Mouse (Mus musculus): ENCODE results near the gene Pvr.
"Not testable (repeated sequence)": the region's sequence is repeated elsewhere in the genome, so short reads cannot be mapped to it uniquely, and the experiment has no call there.

The Pvr gene

DNA sequence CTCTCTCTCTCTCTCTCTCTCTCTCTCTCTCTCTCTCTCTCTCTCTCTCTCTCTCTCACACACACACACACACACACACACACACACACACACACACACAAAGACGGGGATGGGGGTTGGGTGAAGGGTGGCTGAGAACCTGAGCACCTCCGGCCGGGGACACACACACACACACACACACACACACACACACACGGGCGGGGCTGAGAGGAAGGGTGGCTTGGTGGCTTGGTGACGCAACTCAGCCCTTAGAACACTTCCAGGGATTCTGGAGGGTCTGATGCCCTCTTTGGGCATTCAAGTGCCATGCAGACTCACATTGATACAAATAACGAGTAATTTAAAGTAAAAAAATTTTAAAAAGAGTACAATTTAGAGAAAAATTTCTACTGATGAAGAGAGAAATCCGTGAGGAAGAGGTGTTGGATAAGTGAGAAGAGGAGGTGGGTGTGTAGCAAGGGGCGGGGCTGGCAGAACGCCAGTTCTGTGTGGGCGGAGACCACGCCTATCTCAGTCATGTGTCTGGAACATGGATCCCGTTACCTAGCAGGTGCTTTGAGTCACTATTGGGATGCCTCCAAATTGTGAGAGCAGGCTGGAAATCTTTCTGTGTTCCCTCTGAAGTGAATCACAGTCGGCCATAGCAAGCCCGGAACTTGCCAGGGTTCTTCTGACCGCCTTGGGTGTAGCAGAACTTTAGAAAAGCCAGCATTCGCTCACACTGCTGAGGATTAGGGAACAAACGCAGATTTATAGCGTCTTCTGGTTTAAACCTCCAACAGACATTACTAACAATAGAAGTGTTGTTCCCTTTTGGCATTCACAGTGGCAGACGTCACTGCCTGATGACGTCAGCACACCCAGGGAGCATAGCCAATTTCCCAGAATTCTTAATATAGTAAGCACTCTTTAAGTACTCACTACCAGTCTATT, 12.2 kb upstream of the Pvr start:
- peak; percentile 39 for DNase-seq (ENCODE audit: low spot score)

DNA sequence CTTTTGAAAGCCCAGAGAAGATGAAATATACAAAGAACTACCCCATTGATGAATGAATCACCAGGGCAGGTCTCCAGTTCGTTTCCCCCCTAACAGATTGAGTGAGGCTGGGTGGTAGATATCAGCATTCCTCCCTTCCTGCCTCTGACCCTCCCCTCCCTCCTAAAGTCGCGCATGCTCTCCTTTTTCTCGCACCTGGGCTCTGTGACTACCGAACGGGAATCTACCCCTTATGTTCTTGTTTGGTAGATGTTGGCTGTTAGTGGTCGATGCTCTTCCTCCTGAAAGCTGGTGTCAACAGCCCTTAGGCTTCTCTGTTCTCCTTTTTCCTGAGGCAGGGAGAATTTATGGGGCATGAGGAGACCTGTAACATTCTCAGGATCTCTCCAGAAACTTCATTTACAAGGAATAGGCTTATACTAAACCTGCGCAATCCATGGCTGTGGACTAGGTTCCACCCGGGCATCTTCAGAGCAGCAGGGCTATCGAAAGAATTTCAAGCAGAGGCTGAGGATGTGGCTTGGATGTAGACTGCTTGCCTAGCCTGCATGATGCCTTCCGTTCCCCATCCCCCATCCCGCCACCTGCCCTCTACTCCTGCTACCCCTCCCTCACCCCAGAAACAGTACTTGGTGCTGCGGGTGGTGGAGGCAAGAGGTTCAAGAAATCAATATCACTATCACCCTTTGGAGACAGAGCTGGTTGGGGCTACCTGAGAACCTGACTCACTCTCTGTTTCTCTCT, 11.3 kb upstream of the Pvr start:
- no peak for DNase-seq (ENCODE audit: low spot score)

DNA sequence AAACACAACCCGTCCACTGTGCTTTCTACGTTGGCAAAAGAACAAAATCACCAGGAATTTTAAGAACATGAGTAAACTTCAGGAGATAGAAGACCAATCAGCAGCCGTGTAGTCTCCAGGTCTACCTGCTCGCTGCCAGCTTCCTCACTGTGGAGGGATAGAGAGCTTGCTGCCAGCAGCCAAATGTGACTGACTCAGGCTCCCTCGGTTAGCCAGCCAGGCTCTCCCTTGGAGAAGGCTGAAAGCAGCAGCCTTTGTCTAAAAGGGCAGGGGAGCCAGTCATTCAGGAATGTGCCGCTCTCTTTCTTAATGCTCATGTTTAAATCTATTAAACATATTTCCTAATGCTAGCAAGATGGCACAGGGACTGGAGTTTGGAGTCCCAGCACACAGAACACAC, 9.5 kb upstream of the Pvr start:
- not testable (repeated sequence) for DNase-seq (ENCODE audit: low spot score)

DNA sequence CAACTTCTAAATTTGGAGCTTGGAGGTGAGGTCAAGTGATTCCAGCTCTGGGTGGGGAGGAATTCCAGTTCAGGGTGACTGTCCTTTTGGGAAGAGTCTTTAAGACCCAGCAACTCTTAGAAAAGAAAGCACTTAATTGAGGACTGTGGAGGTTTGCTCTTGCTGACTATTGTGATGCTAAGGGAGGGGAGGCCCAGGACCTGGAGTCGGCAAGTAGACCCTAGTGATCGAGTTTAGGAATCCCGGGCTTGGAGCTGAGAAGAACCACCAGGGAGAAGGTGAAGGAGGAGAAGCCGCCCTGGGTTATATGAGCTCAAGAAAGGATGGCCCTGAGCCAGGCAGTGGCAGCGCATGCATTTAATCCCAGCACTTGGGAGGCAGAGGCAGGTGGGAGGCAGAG, 7.5 kb upstream of the Pvr start:
- no peak for DNase-seq (ENCODE audit: low spot score)

DNA sequence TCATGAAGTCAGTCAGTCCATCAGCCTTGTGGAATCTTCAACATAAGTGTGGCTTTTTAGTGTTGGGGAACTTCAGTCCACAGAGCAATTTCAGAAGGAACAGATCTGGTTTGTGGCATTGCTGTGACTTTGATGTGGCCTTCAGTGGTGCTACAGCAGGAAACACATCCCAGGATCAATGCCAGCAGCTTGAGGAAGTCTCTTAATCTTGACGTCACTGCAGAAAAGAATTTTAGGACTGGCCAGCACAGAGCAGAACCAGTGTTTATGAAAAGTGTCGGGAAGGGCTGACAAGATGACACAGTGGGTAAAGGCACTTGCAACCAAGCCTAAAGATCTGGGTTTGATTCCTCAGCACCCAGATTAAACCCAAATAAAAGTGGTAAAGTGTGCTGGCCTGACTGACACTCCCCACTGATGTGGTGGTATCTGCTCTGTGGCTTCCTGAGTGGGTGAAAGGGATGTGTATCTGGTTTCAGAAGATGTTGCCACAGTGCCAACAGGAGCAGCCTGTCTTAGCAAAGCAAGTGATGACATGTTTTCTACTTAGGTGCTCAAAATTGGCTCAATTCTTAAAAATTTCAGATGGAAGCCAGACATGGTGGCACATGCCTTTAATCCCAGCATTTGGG, 6.0 kb upstream of the Pvr start:
- DNase-seq (ENCODE audit: low spot score): no peak

DNA sequence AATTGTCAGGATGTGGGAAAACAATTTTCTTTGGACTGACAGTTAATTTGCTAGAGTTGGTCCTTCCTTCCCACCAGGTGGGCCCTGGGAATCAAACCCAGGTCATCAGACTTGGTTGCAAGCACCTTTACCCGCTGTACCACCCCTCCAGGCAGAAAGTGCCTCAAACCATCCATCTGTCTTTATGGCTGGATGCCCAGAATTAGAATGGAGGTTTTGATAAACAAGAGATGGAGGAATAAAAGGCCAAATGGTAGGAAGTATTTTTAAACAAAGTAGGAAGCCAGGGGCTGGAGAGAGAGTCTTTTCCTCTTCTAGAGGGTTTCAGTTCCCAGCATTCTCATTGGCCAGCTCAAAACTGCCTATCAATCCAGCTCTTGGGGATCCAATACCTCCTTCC, 4.4 kb upstream of the Pvr start:
- DNase-seq (ENCODE audit: low spot score): no peak

DNA sequence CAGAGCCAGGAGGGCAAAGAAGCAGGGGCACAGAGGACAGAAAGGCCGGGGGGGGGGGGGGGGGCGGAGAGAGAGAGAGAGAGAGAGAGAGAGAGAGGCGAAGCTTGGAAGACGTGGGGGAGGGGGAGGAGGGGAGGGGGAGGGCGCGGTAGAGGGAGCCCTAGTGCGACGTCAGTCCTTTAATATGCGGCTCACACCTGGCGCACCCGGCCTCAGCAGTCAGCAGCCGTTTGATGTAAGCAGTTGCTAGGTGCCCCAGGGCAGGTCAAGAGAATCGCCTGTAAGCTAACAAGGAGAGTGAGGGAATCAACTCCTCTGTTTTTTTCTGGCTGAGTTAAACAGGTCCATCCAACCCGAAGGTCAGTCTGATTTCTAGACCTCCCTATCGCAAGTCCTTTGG, 2.8 kb upstream of the Pvr start:
- DNase-seq (ENCODE audit: low spot score): no peak

DNA sequence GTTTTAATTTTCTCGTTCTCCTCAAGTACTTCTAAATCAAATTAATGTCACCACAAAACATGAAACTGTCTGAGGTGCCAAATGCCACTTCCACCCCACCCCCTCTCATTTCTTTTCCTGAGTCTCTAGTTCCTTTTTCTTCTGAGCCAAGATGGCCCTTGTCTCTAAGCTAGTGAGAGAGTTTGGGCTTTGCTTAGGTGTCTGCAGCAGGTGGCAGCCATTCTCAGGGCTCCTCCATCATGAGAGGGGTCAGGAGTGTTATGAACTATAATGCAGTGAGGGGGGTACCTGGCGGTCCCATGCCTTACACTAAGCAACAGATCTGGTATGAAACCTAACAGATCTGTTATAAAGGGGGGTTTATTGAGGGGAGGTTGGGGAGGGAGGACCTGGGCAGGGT, 2.4 kb upstream of the Pvr start:
- DNase-seq (ENCODE audit: low spot score): no peak

DNA sequence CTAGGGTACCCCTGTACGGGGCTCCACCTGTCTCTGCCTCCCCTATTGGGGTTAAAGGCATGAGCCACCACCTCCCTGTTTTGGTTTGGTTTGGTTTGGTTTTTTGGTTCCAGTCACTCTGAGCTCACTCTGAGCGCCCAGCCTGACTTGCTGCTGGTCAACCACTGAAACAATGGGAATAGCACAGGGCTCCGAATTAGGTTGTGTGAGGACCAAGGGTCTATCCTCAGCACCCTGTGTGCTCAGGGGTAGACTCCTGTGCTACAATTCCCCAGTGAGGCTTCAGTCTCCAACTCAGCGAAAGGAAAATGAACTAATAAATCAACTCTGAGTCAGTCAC, 824 bp downstream of the Pvr start:
- DNase-seq (ENCODE audit: low spot score): no peak

DNA sequence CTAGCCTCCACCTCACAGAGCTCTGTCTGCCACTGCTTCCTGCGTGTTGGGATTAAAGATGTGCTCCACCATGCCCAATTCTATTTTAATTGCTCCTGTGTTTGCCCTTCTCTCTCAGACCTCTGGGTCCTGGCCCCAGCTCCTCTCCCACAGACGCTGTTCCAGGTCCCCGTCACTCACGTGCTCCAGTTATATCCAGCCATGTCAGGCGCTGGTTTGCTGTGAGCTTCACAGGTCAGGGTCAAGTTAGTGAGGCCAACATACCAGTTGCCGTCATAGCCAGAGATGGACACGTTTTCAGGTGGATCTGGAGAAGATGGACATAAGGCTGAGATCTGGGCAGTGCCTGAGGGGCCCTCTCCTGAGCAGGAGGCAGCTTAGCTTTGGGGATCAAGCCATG, 6.4 kb downstream of the Pvr start:
- DNase-seq (ENCODE audit: low spot score): no peak

DNA sequence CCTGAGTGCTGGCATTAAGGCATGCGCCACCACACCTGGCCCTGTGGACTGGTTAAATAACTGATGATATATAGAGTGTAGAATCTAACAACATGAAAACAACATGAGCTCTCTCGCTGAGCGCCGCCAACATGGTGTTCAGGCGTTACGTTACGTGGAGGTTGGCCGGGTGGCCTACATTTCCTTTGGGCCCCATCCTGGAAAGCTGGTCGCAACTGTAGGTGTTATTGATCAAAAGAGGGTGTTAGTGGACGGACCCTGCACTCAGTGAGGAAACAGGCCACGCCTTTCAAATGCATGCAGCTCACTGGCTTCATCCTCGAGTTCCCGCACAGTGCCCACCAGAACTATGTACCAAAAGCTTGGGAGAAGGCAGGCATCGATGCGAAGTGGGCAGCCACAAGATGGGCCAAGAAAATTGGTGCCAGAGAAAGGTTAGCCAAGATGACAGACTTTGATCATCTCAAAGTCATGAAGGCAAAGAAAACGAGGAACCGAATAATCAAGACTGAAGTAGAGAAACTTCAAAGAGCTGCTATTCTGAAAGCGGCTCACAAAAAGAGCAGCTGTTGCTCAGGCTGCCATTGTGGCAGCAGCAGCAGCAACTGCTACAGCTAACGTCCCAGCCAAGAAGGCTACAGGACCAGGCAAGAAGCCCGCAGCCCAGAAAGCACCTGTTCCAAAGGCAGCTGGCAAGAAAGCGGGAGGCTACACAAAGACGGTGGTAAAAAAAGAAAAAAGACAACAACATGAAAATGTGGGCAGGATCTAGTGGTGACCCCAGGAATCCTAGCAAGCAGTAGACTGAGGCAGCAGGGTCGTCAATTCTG, 9.1 kb downstream of the Pvr start:
- DNase-seq (ENCODE audit: low spot score): no peak

DNA sequence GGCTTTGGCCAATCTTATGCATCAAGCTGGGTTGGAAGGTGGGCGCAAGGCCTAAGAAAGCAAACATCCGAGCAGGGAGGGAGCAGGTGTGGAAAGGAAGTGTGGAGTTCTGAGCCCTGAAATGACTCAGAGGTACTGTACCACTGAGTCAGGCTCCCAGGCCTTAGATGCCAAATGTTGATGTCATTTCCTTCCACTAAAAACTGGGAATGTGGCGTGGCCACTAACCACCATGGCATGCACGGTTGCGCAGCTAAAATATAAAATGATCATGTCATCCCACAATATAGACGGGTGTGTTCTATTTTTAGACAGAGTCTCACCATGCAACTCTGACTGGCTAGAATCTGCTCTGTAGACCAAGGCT, 9.7 kb downstream of the Pvr start:
- no peak for DNase-seq (ENCODE audit: low spot score)

DNA sequence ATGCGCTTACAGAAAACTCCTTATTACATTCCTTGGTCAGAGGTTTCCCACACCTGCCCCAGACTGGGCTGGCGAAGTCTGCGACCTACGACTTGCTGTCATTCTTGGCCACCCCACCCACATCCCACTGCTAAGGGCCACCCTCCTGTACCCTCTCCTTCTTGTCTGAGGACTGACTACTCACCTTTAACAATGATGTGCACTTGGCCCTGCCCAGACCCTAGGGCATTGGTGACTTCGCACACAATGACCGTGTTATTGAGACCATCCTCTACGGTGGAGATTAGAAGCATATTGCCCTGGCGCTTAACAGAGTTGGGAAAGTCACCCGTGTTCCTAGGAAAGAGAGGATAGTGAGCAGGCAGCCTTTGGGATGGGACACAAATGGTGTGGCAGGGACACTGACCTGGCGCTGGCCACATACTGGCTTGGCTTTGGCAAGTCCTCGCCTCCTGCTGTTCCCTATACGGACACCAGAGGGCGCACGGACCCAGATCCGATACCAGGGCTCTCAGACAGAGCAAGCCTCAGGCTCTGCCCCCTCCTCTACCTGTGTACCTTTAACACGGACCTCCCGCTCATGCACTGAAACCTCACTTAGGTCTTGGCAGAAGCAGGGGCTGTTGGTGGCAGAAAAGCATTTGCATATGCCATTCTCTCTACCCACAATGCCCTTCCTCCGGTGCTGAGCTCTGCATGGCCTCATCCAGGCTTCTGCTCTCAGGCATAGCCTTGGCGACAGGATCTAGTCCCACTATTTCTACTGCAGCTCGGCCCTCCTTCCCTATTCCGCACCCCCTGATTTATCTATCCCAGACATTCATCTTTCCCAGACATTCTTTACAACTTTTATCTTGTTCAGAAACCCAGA, 10.3 kb downstream of the Pvr start:
- DNase-seq (ENCODE audit: low spot score): peak; percentile 72

DNA sequence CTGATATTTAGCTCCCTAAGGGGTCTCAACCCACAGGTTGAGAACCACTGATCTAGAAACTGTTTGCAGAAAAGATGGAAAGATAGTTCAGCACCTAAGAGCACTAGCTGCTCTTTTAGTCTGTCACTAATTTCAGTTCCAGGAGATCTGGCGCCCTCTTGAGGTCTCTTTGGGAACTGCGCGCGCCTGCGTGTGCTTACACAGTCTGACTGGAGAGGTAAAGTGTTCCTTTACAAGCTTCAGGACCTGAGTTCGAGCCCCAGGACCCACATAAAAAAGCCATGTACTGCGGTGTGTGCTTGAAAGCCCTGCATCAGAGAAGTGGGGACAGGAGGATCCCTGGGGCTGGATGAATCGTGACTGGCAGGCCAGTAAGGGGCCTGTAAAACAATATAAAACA, 31.1 kb downstream of the Pvr start:
- DNase-seq (ENCODE audit: low spot score): peak; percentile 30

DNA sequence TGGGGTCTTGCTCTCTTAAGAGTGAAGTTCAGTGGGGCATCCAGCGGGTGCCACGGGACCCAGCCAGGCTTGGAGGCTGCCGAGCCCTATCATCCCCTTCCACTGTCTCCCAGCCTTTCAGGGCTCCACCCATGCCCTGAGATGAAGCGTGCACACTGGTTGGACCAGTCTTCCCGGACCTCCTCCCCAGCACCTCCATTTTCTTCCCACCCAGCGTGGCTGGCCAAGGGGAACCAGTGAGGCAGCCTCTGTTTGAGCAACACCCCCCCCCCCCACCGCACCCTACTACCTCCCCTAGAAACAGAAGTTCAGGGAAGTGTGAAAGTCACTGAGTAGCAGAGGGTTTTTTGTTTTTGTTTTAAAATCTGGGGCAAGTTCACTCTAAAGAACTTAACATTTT, 33.1 kb downstream of the Pvr start, which contains the start of gene Ceacam19:
Gene Ceacam19 (minus strand): TSS at position 117 of the 400 bp plus-strand sequence.
- no peak for DNase-seq (ENCODE audit: low spot score)

DNA sequence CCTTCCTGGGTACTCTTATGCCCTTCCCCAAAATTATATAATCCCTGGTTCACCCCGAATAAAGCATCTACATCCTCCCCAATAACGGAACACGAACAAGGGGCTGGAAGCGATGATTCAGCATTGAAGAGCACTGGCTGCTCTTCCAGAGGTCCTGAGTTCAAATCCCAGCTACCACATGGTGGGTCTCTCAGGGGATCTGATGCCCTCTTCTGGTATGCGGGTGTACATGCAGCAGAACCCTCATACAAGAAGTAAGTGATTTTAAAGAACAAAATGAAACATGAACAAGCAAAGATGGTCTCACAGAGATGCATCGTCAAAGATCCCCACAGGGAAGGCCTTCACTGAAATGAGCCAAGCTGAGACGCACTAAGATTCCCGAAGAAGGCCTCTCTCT, 40.2 kb downstream of the Pvr start:
- no peak for DNase-seq (ENCODE audit: low spot score)

DNA sequence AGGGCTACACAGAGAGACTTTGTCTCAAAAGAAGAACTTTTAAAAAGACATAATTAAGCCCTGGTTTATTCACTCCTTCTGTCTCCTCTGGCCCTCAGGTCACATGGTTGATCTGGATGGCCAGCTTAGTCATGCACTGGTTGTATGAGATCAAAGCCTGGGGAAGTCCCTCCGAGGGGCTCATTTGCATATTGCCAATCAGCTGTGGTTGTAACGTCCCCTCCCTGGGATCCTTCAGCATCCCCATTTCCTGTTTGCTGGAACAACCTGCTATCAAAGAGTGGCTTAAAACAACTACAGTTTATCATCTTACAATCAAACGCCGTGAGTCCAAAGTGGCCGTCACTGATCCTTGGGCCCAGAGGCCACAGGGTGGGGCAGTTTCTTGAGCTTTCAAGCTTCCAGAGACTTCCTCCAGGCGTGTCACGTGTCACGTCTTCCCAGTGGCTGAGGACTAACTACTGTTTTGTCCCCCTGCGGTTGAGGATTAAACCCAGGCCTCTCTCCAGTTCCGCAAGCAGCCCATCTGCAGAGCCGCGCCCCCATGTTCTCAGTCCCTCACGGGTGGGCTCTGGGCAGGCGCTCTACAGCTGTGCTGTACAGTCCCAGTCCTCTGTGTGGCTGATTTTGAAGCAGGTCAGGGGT, 44.1 kb downstream of the Pvr start:
- no peak for DNase-seq (ENCODE audit: low spot score)

DNA sequence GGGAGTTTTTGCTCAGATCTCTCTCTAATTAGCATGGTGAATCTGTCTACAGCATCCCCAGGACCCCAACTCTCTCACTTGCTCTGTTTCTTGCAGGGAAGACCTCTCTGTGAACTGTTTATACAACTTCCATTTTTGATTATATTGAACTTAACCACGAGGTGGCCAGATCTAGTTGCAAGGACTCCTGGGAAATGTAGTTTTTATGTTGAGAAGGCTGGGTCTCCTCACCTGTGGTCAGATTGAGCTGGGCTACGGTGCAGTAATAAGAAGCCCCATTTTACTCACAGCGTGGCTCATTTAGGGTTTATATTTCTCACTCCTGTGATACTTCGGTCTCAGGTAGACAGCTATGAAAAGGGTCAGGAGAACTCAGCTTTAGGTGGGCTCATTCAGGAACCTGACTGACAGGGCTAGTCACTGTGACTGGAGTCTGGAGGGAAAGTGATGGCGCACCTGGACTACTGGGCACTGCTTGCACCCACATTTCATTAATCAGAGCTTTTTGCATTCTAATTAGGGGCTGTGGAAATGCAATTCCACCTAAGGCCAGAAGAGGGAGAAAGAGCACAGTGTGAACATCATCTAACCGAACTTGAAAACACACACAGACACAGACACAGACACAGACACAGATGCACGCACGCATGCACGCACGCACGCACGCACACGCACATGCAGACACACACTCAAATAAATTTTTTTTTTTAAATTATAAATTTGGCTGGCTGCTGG, 44.8 kb downstream of the Pvr start:
- DNase-seq (ENCODE audit: low spot score): peak; percentile 63

DNA sequence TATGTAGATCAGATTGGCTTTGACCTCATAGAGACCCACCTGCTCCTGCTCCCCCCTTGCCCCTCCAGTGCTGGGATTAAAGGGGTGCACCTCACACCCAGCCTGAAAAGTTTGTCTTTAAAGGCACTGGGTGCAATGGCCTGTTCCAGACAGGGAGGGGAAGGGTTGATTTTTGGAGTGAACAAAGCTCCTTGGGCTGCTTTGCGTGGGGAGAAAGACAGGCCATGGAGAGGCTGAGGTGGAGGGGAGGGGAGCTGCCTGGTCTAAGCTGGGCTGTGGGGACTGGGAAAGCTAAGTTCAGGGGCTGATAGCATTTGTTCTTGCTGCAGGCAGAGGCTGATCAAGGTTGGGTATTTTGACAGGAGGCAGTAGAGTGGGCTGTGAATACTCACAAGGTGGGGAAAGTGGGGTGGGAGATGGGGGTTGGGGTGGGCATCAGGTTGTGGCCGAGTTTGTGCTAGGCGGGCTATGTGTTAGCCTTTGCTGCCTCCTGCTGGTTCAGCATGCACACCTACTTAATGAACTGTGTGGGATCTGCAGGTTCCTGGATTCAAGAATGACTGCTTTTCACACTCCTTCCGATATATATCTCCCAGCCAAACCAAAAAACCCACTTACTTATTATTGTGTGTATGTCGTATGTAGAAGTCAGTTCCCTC, 48.9 kb downstream of the Pvr start:
- peak; percentile 15 for DNase-seq (ENCODE audit: low spot score)

Data from adipocyte (in vitro differentiated cells).